Mouse (Mus musculus): ENCODE measurements around the gene Gm38431. TPM values are rescaled to one million over a fixed set of nuclear protein-coding genes. Genes with fewer than 3 reads are reported as not detected.

Gm38431 gene
- polyA plus RNA-seq, 1 experiment from 2014 or later = 1.2 TPM

- H3K36me3 ChIP-seq (ENCODE audit: control insufficient read depth, insufficient read depth, low read length) = no peaks in the 10 kb centered on the region
- H3K27ac ChIP-seq (ENCODE audit: low read depth, low read length) = no peak overlapping the region
- no peaks in the 10 kb centered on the region for H3K9me3 ChIP-seq (replicated peaks; ENCODE audit: control insufficient read depth, low read length)
- H3K4me3 ChIP-seq (ENCODE audit: low read depth, low read length) = no peak overlapping the region
- no peaks in the 10 kb centered on the region for H3K27me3 ChIP-seq (ENCODE audit: control insufficient read depth, insufficient read depth, low read length)
- H3K4me2 ChIP-seq = no peak overlapping the region; the same call in 1 of the 2 replicates
- H3K4me1 ChIP-seq (ENCODE audit: control insufficient read depth, insufficient read depth, low read length) = 0 out of 2 replicates have a peak, but pooled peaks cover 4% of the 10 kb centered on the region
- WGBS (ENCODE audit: insufficient replicate concordance) = 78% methylated on average over 12 of the region's 12 CpGs
- no peak overlapping the region for H3K9ac ChIP-seq (ENCODE audit: low read depth, low read length)
- ATAC-seq (replicated peaks; ENCODE audit: insufficient number of reproducible peaks, low FRiP score, low TSS enrichment) = no peak
Observed at GRCm38 (mm10) chr9:21132102-21132775, 40.4 kb upstream of the Gm38431 start.

- peak; percentile 93 for ATAC-seq (replicated peaks; ENCODE audit: insufficient number of reproducible peaks, low FRiP score, low TSS enrichment)
- H3K4me2 ChIP-seq = peak within 1 kb of the TSS; percentile 73
- no peaks in the 10 kb centered on the region for H3K9me3 ChIP-seq (replicated peaks; ENCODE audit: control insufficient read depth, low read length)
- peak within 1 kb of the TSS; percentile 75 for H3K9ac ChIP-seq (ENCODE audit: low read depth, low read length)
- peak within 1 kb of the TSS; percentile 63 for H3K4me3 ChIP-seq (ENCODE audit: low read depth, low read length)
- no peaks in the 10 kb centered on the region for H3K36me3 ChIP-seq (ENCODE audit: control insufficient read depth, insufficient read depth, low read length)
- H3K4me1 ChIP-seq (ENCODE audit: control insufficient read depth, insufficient read depth, low read length) = 0 out of 2 replicates have a peak, but pooled peaks cover 8% of the 10 kb centered on the region
- peak within 1 kb of the TSS; percentile 16; the same call in 1 of the 2 replicates for H3K27ac ChIP-seq (ENCODE audit: low read depth, low read length)
- H3K27me3 ChIP-seq (ENCODE audit: control insufficient read depth, insufficient read depth, low read length) = no peaks in the 10 kb centered on the region
- 5% methylated on average over 37 of the region's 37 CpGs for WGBS (ENCODE audit: insufficient replicate concordance)
Observed at GRCm38 (mm10) chr9:21131059-21131956, 39.5 kb upstream of the Gm38431 start, which contains the start of gene Tyk2. Gene Tyk2 (minus strand): TSS chr9:21131243.

GRCm38 (mm10) chr9:21126259-21126627 is 34.4 kb upstream of the Gm38431 start:
- peak overlapping the region; percentile 75 for H3K27ac ChIP-seq (ENCODE audit: low read depth, low read length)
- no peaks in the 10 kb centered on the region for H3K9me3 ChIP-seq (replicated peaks; ENCODE audit: control insufficient read depth, low read length)
- WGBS (ENCODE audit: insufficient replicate concordance) = 45% methylated on average over 2 of the region's 2 CpGs
- H3K27me3 ChIP-seq (ENCODE audit: control insufficient read depth, insufficient read depth, low read length) = no peaks in the 10 kb centered on the region
- H3K36me3 ChIP-seq (ENCODE audit: control insufficient read depth, insufficient read depth, low read length) = no peaks in the 10 kb centered on the region; the same call in 1 of the 2 replicates
- no peak overlapping the region for H3K9ac ChIP-seq (ENCODE audit: low read depth, low read length)
- peaks cover 12% of the 10 kb centered on the region; the same call in 1 of the 2 replicates for H3K4me1 ChIP-seq (ENCODE audit: control insufficient read depth, insufficient read depth, low read length)
- H3K4me2 ChIP-seq = no peak overlapping the region
- ATAC-seq (replicated peaks; ENCODE audit: insufficient number of reproducible peaks, low FRiP score, low TSS enrichment) = peak; percentile 43
- no peak overlapping the region for H3K4me3 ChIP-seq (ENCODE audit: low read depth, low read length)

- no peaks in the 10 kb centered on the region for H3K9me3 ChIP-seq (replicated peaks; ENCODE audit: control insufficient read depth, low read length)
- peaks cover 12% of the 10 kb centered on the region; the same call in 1 of the 2 replicates for H3K4me1 ChIP-seq (ENCODE audit: control insufficient read depth, insufficient read depth, low read length)
- no peaks in the 10 kb centered on the region for H3K27me3 ChIP-seq (ENCODE audit: control insufficient read depth, insufficient read depth, low read length)
- peak overlapping the region; percentile 74 for H3K27ac ChIP-seq (ENCODE audit: low read depth, low read length)
- WGBS (ENCODE audit: insufficient replicate concordance) = 82% methylated on average over 9 of the region's 9 CpGs
- no peaks in the 10 kb centered on the region; the same call in 1 of the 2 replicates for H3K36me3 ChIP-seq (ENCODE audit: control insufficient read depth, insufficient read depth, low read length)
- no peak overlapping the region for H3K4me2 ChIP-seq
- H3K9ac ChIP-seq (ENCODE audit: low read depth, low read length) = no peak overlapping the region
- no peak overlapping the region for H3K4me3 ChIP-seq (ENCODE audit: low read depth, low read length)
- no peak for ATAC-seq (replicated peaks; ENCODE audit: insufficient number of reproducible peaks, low FRiP score, low TSS enrichment)
Observed at GRCm38 (mm10) chr9:21125502-21126258, 33.9 kb upstream of the Gm38431 start.

- Histone ChIP-seq H3K27me3 (ENCODE audit: control insufficient read depth, insufficient read depth, low read length) (no peaks in the 10 kb centered on the region), H3K36me3 (ENCODE audit: control insufficient read depth, insufficient read depth, low read length) (no peaks in the 10 kb centered on the region; the same call in 1 of the 2 replicates), H3K4me2 (no peak overlapping the region), H3K9ac (ENCODE audit: low read depth, low read length) (no peak overlapping the region), H3K4me3 (ENCODE audit: low read depth, low read length) (no peak overlapping the region), H3K9me3 (replicated peaks; ENCODE audit: control insufficient read depth, low read length) (no peaks in the 10 kb centered on the region), H3K4me1 (ENCODE audit: control insufficient read depth, insufficient read depth, low read length) (peaks cover 8% of the 10 kb centered on the region; the same call in 1 of the 2 replicates), H3K27ac (ENCODE audit: low read depth, low read length) (no peak overlapping the region)
- 75% methylated on average over 5 of the region's 5 CpGs for WGBS (ENCODE audit: insufficient replicate concordance)
- ATAC-seq (replicated peaks; ENCODE audit: insufficient number of reproducible peaks, low FRiP score, low TSS enrichment) = no peak
Observed at GRCm38 (mm10) chr9:21124837-21125236, 33.0 kb upstream of the Gm38431 start.

- H3K36me3 ChIP-seq (ENCODE audit: control insufficient read depth, insufficient read depth, low read length) = no peaks in the 10 kb centered on the region; the same call in 1 of the 2 replicates
- 87% methylated on average over 16 of the region's 16 CpGs for WGBS (ENCODE audit: insufficient replicate concordance)
Observed at GRCm38 (mm10) chr9:21121483-21121882, 29.7 kb upstream of the Gm38431 start.

GRCm38 (mm10) chr9:21117073-21117472 is 25.3 kb upstream of the Gm38431 start:
- Histone ChIP-seq H3K36me3 (ENCODE audit: control insufficient read depth, insufficient read depth, low read length) (no peaks in the 10 kb centered on the region; the same call in 1 of the 2 replicates), H3K27ac (ENCODE audit: low read depth, low read length) (no peak overlapping the region), H3K4me1 (ENCODE audit: control insufficient read depth, insufficient read depth, low read length) (no peaks in the 10 kb centered on the region), H3K4me2 (no peak overlapping the region), H3K27me3 (ENCODE audit: control insufficient read depth, insufficient read depth, low read length) (no peaks in the 10 kb centered on the region), H3K9me3 (replicated peaks; ENCODE audit: control insufficient read depth, low read length) (no peaks in the 10 kb centered on the region), H3K4me3 (ENCODE audit: low read depth, low read length) (no peak overlapping the region), H3K9ac (ENCODE audit: low read depth, low read length) (no peak overlapping the region)
- 72% methylated on average over 6 of the region's 6 CpGs for WGBS (ENCODE audit: insufficient replicate concordance)
- no peak for ATAC-seq (replicated peaks; ENCODE audit: insufficient number of reproducible peaks, low FRiP score, low TSS enrichment)

More at GRCm38 (mm10) chr9:21121483-21121882, 29.7 kb upstream of the Gm38431 start:
- Histone ChIP-seq H3K27ac (ENCODE audit: low read depth, low read length) (no peak overlapping the region), H3K4me2 (no peak overlapping the region), H3K9me3 (replicated peaks; ENCODE audit: control insufficient read depth, low read length) (no peaks in the 10 kb centered on the region), H3K9ac (ENCODE audit: low read depth, low read length) (no peak overlapping the region), H3K4me3 (ENCODE audit: low read depth, low read length) (no peak overlapping the region), H3K4me1 (ENCODE audit: control insufficient read depth, insufficient read depth, low read length) (peaks cover 5% of the 10 kb centered on the region; the same call in 1 of the 2 replicates), H3K27me3 (ENCODE audit: control insufficient read depth, insufficient read depth, low read length) (no peaks in the 10 kb centered on the region)
- no peak for ATAC-seq (replicated peaks; ENCODE audit: insufficient number of reproducible peaks, low FRiP score, low TSS enrichment)

GRCm38 (mm10) chr9:21115105-21115504 is 23.3 kb upstream of the Gm38431 start:
- 87% methylated on average over 8 of the region's 8 CpGs for WGBS (ENCODE audit: insufficient replicate concordance)
- Histone ChIP-seq H3K4me3 (ENCODE audit: low read depth, low read length) (no peak overlapping the region), H3K27me3 (ENCODE audit: control insufficient read depth, insufficient read depth, low read length) (no peaks in the 10 kb centered on the region), H3K36me3 (ENCODE audit: control insufficient read depth, insufficient read depth, low read length) (no peaks in the 10 kb centered on the region), H3K9ac (ENCODE audit: low read depth, low read length) (no peak overlapping the region), H3K4me1 (ENCODE audit: control insufficient read depth, insufficient read depth, low read length) (no peaks in the 10 kb centered on the region), H3K27ac (ENCODE audit: low read depth, low read length) (no peak overlapping the region), H3K9me3 (replicated peaks; ENCODE audit: control insufficient read depth, low read length) (no peaks in the 10 kb centered on the region), H3K4me2 (no peak overlapping the region)
- no peak for ATAC-seq (replicated peaks; ENCODE audit: insufficient number of reproducible peaks, low FRiP score, low TSS enrichment)
